Mouse (Mus musculus): ENCODE measurements at regions not wholly inside any gene's neighbourhood (a gene's known extent, or its start where the extent isn't known, plus 50 kb on each side); places are given as distances from the start of the nearest gene placed in this dataset.

DNA sequence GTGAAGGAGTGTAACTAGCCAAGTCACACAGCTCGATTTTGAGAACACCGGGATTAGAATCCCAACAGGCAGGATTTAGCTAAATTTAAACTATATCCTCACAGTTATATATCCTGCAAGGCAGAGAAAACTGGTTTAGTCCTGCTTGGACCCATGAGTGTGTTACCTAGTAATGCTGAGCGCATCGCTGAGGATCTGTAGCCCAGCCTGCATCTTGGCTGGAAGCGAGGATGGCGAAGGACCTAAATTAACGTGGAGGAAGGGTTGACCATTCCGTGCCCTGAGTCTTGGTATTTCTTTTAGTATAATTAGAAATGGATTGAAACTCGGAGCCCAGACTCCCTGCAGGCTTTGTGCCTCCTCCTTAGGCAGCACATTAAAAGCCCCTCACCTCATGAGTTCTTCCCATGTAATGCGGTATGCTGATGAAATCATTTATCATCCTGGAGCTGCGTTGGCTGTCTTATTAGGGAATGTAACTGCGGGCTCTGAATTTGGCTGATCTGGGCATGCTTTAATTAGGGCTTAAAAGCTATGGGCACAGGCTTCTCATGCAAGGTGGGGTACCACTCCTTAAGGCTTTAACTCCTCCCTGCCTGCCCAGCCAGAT, 110.1 kb downstream of the Ackr3 start:
- H3K27me3 ChIP-seq (ENCODE audit: control insufficient read depth, insufficient read depth, low read length, poor library complexity, severe bottlenecking): no peaks in the 10 kb centered on the region
- no peaks in the 10 kb centered on the region for H3K36me3 ChIP-seq (ENCODE audit: control insufficient read depth, insufficient read depth, low read length, poor library complexity, severe bottlenecking)
- no peak for DNase-seq (ENCODE audit: low read depth, low spot score)

DNA sequence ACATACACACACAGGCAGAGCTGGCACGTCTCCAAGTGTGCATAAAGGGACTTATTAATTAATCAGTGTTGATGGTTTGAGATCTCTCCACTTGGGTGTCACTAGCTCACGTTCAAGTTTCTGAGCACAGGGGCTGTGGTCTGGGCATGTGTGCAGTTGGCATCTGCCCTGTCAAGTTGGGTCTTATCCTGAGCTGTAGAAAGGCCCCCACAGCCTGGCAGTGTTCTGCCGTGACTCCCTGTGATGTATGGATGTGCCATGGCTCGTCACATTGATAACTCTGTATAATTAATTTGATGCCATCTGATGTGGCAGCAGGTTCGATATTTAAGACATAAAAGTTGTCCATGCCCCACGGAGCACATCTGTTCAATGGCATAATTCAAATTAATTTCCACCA, 114.1 kb downstream of the Ackr3 start:
- no peak for DNase-seq (ENCODE audit: low read depth, low spot score)
- Histone ChIP-seq H3K36me3 (ENCODE audit: control insufficient read depth, insufficient read depth, low read length, poor library complexity, severe bottlenecking) (no peaks in the 10 kb centered on the region), H3K27me3 (ENCODE audit: control insufficient read depth, insufficient read depth, low read length, poor library complexity, severe bottlenecking) (no peaks in the 10 kb centered on the region)

DNA sequence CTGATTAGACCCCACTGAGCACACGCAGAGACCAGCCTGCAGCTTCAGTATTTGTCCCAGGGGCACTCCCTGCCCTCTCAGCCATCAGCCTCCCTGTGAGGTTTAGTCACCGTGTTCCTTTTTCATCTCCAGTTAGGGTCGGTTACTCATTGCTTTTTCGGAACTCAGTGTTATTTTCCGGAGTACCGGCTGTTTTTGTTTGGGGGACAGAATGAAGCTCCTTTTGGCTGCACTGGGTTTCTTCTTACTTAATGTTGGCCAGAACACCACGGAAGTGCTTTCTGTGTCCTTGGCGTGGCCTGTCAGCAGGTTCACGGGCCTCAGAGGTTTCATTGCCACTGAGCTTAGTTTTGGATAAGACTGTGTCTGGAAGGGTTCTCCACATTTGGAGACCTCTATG, 114.7 kb downstream of the Ackr3 start:
- H3K27me3 ChIP-seq (ENCODE audit: control insufficient read depth, insufficient read depth, low read length, poor library complexity, severe bottlenecking): no peaks in the 10 kb centered on the region
- no peaks in the 10 kb centered on the region for H3K36me3 ChIP-seq (ENCODE audit: control insufficient read depth, insufficient read depth, low read length, poor library complexity, severe bottlenecking)
- DNase-seq (ENCODE audit: low read depth, low spot score): no peak

DNA sequence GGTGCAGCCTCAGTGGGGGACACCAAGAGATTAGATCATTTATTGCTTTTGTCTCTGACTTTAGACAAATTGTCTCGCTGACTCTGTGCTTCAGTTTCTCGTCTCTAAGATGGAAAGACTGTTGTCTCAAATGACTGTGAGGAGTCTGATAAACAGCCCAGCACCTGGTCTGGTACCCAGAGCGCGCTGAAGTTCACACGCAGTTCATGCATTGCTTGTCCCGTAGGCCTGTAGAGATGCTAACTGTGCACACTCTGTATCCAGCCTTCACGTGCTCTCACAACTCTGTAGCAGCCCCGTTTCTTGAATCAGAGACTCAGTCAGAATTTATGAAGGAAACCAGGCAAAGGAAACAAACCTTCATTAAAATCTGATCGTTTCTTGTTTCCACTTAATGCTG, 116.7 kb downstream of the Ackr3 start:
- no peaks in the 10 kb centered on the region for H3K27me3 ChIP-seq (ENCODE audit: control insufficient read depth, insufficient read depth, low read length, poor library complexity, severe bottlenecking)
- DNase-seq (ENCODE audit: low read depth, low spot score): no peak
- H3K36me3 ChIP-seq (ENCODE audit: control insufficient read depth, insufficient read depth, low read length, poor library complexity, severe bottlenecking): no peaks in the 10 kb centered on the region

DNA sequence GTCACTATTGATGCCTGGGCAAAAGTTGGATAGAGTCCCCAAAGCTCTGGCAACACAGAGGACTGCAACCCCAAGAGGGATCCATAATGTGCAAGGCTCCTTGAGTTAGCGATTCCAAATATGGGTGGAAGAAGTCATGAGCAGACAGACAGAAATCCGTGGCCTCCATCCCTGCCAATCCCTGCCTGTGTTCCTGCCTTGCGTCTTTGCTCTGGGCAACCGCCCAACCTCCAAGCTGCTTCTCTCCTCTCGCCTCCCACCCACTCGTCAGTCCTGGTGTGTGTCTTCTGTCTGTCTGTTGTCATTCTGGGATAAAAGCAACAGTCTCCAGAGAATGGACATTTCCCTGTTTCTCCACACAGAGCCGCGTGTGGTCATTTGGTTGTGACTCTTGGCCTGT, 117.7 kb downstream of the Ackr3 start:
- DNase-seq (ENCODE audit: low read depth, low spot score): no peak

DNA sequence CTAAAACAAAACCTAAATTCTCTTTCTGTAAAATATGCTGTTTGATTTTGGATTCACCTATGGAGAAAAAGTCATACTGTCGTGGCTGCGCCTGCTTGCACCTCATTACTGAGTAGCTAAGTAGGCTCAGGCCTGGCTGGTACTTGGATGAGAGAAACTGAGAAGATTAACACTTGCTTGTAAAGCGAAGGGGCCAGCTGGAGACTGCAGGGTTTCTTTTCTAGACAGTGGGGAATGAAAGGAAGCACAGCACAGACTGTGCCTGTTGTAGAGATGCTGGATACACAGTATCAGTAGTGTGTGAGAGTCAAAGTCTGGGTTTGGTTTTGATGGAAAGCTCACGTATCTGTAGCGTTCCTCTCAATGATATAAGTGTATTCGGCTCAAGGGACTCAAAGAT, 123.5 kb downstream of the Ackr3 start:
- no peak for DNase-seq (ENCODE audit: low read depth, low spot score)
- Histone ChIP-seq H3K27me3 (ENCODE audit: control insufficient read depth, insufficient read depth, low read length, poor library complexity, severe bottlenecking) (no peaks in the 10 kb centered on the region), H3K36me3 (ENCODE audit: control insufficient read depth, insufficient read depth, low read length, poor library complexity, severe bottlenecking) (no peaks in the 10 kb centered on the region)

More for the DNA sequence above, 117.7 kb downstream of the Ackr3 start:
- Histone ChIP-seq H3K27me3 (ENCODE audit: control insufficient read depth, insufficient read depth, low read length, poor library complexity, severe bottlenecking) (no peaks in the 10 kb centered on the region), H3K36me3 (ENCODE audit: control insufficient read depth, insufficient read depth, low read length, poor library complexity, severe bottlenecking) (no peaks in the 10 kb centered on the region)

GRCm38 (mm10) chr1:90332531-90332930, 128.8 kb downstream of the Ackr3 start:
- H3K36me3 ChIP-seq (ENCODE audit: control insufficient read depth, insufficient read depth, low read length, poor library complexity, severe bottlenecking): no peaks in the 10 kb centered on the region
- no peaks in the 10 kb centered on the region for H3K27me3 ChIP-seq (ENCODE audit: control insufficient read depth, insufficient read depth, low read length, poor library complexity, severe bottlenecking)
- no peak for DNase-seq (ENCODE audit: low read depth, low spot score)

DNA sequence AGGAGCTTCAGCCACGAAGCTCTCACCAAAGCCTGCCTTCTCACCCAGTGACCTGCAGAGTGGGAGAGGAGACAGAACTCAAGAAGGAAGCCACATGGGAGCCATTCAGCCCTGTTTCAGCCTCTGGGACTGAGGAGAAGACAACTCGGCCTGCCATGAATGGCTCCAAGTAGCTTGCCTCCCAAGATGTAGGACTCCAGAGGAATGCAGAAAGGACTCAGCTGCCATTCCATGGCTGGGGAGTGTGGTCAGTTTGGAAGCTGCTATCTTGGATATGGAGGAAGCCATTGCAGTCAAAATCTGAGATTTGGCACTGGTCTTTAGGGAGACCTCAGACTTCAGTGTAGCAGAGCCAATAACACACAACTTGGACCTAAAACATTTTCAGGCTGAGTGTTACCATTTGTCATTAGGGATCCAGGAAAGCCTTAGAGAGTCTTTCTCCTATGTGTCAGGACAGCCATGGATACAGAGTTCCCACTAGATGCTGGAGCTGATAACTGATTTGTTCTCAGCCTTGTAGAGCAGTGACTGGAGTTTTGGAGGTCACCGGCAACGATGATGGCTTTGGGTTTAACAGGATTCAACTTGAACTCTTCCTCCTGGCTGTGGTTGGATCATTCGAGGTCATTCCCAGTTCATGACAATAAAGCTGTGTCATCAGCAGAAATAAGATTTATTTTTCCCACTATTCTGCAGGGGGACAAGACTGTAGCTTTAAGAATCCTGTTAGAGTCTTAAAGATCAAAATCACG, 130.1 kb downstream of the Ackr3 start:
- H3K27me3 ChIP-seq (ENCODE audit: control insufficient read depth, insufficient read depth, low read length, poor library complexity, severe bottlenecking): no peaks in the 10 kb centered on the region
- H3K36me3 ChIP-seq (ENCODE audit: control insufficient read depth, insufficient read depth, low read length, poor library complexity, severe bottlenecking): no peaks in the 10 kb centered on the region
- no peak for DNase-seq (ENCODE audit: low read depth, low spot score)

DNA sequence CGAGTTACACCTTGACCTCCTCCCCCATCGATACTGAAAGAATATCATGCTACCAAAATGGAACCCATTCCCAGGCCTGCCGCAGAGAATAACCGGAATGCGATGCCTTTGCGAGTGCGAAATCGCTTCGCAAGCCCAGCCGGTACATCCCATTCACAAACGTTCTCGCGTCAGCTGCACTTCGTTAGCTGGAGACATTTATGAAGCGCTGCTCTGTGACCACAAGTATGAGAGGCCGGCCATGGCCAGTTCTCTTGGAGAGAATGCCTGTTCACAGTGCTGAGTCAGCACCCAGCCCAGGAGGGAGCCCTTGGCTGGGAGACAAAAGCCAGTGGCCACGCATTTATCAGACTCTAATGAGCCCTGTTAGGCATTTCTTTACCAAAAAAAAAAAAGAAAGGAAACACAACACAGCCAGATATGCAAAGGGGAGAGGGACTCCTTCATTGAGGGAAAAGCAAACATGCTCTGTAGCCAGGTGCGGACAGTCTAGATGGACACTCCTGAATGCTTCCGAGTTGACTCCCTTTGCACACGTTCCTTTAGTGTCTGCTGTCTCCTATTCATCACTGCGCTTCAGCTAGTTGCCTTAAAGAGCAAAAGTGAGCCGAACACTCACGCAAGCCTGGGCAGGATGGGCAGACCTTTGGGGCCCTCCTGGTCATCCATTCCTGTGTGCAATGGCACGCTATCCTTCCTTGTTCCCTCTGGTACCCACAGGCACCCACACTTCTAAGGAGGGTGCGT, 131.4 kb downstream of the Ackr3 start:
- H3K27me3 ChIP-seq (ENCODE audit: control insufficient read depth, insufficient read depth, low read length, poor library complexity, severe bottlenecking): no peaks in the 10 kb centered on the region
- no peaks in the 10 kb centered on the region for H3K36me3 ChIP-seq (ENCODE audit: control insufficient read depth, insufficient read depth, low read length, poor library complexity, severe bottlenecking)
- no peak for DNase-seq (ENCODE audit: low read depth, low spot score)

GRCm38 (mm10) chr1:90337876-90338316, 134.1 kb downstream of the Ackr3 start:
- Histone ChIP-seq H3K27me3 (ENCODE audit: control insufficient read depth, insufficient read depth, low read length, poor library complexity, severe bottlenecking) (no peaks in the 10 kb centered on the region), H3K36me3 (ENCODE audit: control insufficient read depth, insufficient read depth, low read length, poor library complexity, severe bottlenecking) (no peaks in the 10 kb centered on the region)
- no peak for DNase-seq (ENCODE audit: low read depth, low spot score)

DNA sequence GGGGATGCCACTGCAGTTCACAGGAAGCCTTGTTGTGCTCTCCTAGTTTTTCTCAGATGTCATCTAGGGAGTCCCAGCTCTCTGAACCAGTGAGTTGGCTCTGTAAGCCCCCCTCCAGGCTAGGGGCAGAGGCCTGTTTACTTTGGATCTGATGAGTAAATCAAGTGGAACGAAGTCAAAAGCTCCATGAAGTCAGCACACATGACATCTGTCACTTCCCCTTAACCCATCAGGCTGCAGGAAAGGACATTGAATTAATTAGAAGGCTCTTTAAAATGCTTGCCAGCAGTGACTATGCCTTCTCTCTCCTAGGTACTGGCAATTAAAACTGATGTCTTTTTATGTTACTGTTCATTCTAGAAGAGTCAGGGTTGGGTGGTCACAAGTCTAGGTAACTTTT, 138.6 kb downstream of the Ackr3 start:
- Histone ChIP-seq H3K27me3 (ENCODE audit: control insufficient read depth, insufficient read depth, low read length, poor library complexity, severe bottlenecking) (no peaks in the 10 kb centered on the region), H3K36me3 (ENCODE audit: control insufficient read depth, insufficient read depth, low read length, poor library complexity, severe bottlenecking) (no peaks in the 10 kb centered on the region)
- DNase-seq (ENCODE audit: low read depth, low spot score): no peak

- no peaks in the 10 kb centered on the region for H3K36me3 ChIP-seq (ENCODE audit: control insufficient read depth, insufficient read depth, low read length, poor library complexity, severe bottlenecking)
- DNase-seq (ENCODE audit: low read depth, low spot score): no peak
- no peaks in the 10 kb centered on the region for H3K27me3 ChIP-seq (ENCODE audit: control insufficient read depth, insufficient read depth, low read length, poor library complexity, severe bottlenecking)
Observed at GRCm38 (mm10) chr1:90343492-90343891, 139.7 kb downstream of the Ackr3 start.

DNA sequence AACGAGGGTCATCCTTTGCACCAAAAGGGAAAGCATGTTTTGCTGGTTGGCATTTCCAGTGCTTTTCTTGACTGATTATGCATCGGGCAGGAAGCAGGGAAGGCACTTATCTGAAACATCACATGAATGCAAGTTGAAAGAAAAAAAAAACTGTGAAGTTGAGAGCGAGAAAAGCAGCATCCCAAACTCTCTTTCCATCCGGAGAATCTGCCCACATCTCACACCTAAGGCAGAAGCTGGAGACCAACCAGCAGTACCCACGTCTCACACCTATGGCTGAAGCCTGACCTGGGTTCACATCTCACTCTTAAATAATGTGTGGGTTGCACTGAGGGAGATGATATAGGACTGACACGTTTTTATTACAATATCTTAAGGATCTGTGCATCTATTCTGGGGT, 143.3 kb downstream of the Ackr3 start:
- DNase-seq (ENCODE audit: low read depth, low spot score): no peak
- no peaks in the 10 kb centered on the region; the same call in 1 of the 2 replicates for H3K27me3 ChIP-seq (ENCODE audit: control insufficient read depth, insufficient read depth, low read length, poor library complexity, severe bottlenecking)
- H3K36me3 ChIP-seq (ENCODE audit: control insufficient read depth, insufficient read depth, low read length, poor library complexity, severe bottlenecking): no peaks in the 10 kb centered on the region

DNA sequence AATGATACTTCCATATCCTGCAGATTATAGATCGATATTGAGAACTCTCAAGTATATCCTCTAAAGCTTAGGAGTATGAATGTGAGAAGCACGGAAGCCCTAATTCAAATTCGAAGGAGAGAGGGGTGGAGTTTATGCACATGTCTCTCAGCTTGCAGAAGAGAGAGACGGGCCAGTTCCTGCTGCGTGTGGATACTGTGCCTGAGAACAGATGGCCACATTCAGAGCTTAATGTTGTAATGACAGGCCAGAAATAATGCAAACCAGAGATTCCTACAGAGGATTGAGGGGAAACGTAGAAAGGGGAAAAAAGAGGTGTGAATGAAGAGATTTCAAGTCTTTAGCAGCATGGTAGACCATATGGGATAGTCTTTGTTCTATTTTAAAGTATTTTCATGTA, 145.8 kb downstream of the Ackr3 start:
- H3K27me3 ChIP-seq (ENCODE audit: control insufficient read depth, insufficient read depth, low read length, poor library complexity, severe bottlenecking): no peaks in the 10 kb centered on the region; the same call in 1 of the 2 replicates
- no peaks in the 10 kb centered on the region for H3K36me3 ChIP-seq (ENCODE audit: control insufficient read depth, insufficient read depth, low read length, poor library complexity, severe bottlenecking)
- no peak for DNase-seq (ENCODE audit: low read depth, low spot score)

GRCm38 (mm10) chr1:90353325-90353724, 149.5 kb downstream of the Ackr3 start:
- no peaks in the 10 kb centered on the region; the same call in 1 of the 2 replicates for H3K27me3 ChIP-seq (ENCODE audit: control insufficient read depth, insufficient read depth, low read length, poor library complexity, severe bottlenecking)
- no peaks in the 10 kb centered on the region for H3K36me3 ChIP-seq (ENCODE audit: control insufficient read depth, insufficient read depth, low read length, poor library complexity, severe bottlenecking)
- no peak for DNase-seq (ENCODE audit: low read depth, low spot score)
